Mouse (Mus musculus) heart, postnatal 14 days (tissue): ENCODE measurements around the gene Exoc6. TPM values are rescaled to one million over a fixed set of nuclear protein-coding genes. Genes with fewer than 3 reads are reported as not detected.
A peak's percentile ranks its signal among the peaks of the same experiment; 100 is the strongest.

Experiments
- DNase-seq, 2 experiments: peaks; one replicate each; pipeline ENCODE4 v3.0.0; 2021 to 2022
- intact Hi-C: fragments of 180-260 bp; cut with DNase I; formaldehyde crosslinking; loops from one replicate; pipeline ENCODE4 v1.15.1; 2025
- total RNA-seq, 2 experiments: library from RNA; stranded (reverse); gene quantifications; 2 replicates each; pipeline ENCODE4 v1.2.3; 2021

Exoc6 gene
- total RNA-seq, 2 experiments from 2014 or later: 27.5 to 29.7 TPM

- intact Hi-C loops: no loop called here
- no peak for DNase-seq
Measured at GRCm38 (mm10) chr19:37569186-37569754, 19.1 kb downstream of the Exoc6 start.

GRCm38 (mm10) chr19:37570966-37571718 is 20.9 kb downstream of the Exoc6 start:
- intact Hi-C loops: no loop called here
- no peak for DNase-seq

GRCm38 (mm10) chr19:37574802-37575201 is 24.6 kb downstream of the Exoc6 start:
- no peak for DNase-seq
- intact Hi-C loops: no loop called here

- DNase-seq: no peak
- intact Hi-C loops: no loop called here
Measured at GRCm38 (mm10) chr19:37579607-37580006, 29.4 kb downstream of the Exoc6 start.

GRCm38 (mm10) chr19:37580438-37580837 is 30.2 kb downstream of the Exoc6 start:
- intact Hi-C loops: no loop called here
- DNase-seq: no peak

GRCm38 (mm10) chr19:37585210-37585609 is 35.0 kb downstream of the Exoc6 start:
- intact Hi-C loops: no loop called here
- DNase-seq: no peak

- no peak for DNase-seq
- intact Hi-C loops: no loop called here
Measured at GRCm38 (mm10) chr19:37585684-37586083, 35.5 kb downstream of the Exoc6 start.

GRCm38 (mm10) chr19:37590544-37590943 is 40.3 kb downstream of the Exoc6 start:
- DNase-seq: no peak
- intact Hi-C loops: no loop called here

GRCm38 (mm10) chr19:37601968-37602848 is 52.0 kb downstream of the Exoc6 start:
- intact Hi-C loops: loop anchor here (5.0 kb wide), 1 partner anchor 285 kb away; no protein-coding TSS in a partner anchor
- DNase-seq: peak in 1 of 2 experiments; percentile 41

GRCm38 (mm10) chr19:37609991-37610390 is 59.8 kb downstream of the Exoc6 start:
- DNase-seq: no peak
- intact Hi-C loops: no loop called here

GRCm38 (mm10) chr19:37612893-37613292 is 62.7 kb downstream of the Exoc6 start:
- no peak for DNase-seq
- intact Hi-C loops: no loop called here

- intact Hi-C loops: no loop called here
- no peak for DNase-seq
Measured at GRCm38 (mm10) chr19:37615039-37615630, 64.9 kb downstream of the Exoc6 start.

- no peak for DNase-seq
- intact Hi-C loops: no loop called here
Measured at GRCm38 (mm10) chr19:37647994-37648393, 97.8 kb downstream of the Exoc6 start.

- DNase-seq: no peak
- intact Hi-C loops: no loop called here
Measured at GRCm38 (mm10) chr19:37650526-37650925, 100.3 kb downstream of the Exoc6 start.

- intact Hi-C loops: no loop called here
- no peak for DNase-seq
Measured at GRCm38 (mm10) chr19:37654012-37654411, 103.8 kb downstream of the Exoc6 start.

GRCm38 (mm10) chr19:37656441-37656840 is 106.2 kb downstream of the Exoc6 start:
- intact Hi-C loops: no loop called here
- DNase-seq: no peak

GRCm38 (mm10) chr19:37665256-37665655 is 115.0 kb downstream of the Exoc6 start:
- intact Hi-C loops: no loop called here
- no peak for DNase-seq

- DNase-seq: no peak
- intact Hi-C loops: no loop called here
Measured at GRCm38 (mm10) chr19:37667855-37668594, 117.8 kb downstream of the Exoc6 start.

GRCm38 (mm10) chr19:37668657-37669056 is 118.4 kb downstream of the Exoc6 start:
- no peak for DNase-seq
- intact Hi-C loops: no loop called here

GRCm38 (mm10) chr19:37669486-37669885 is 119.3 kb downstream of the Exoc6 start:
- intact Hi-C loops: no loop called here
- no peak for DNase-seq
